Mouse (Mus musculus) 416B (cell line): ENCODE data around the gene Prmt1.

ENCODE experiments used
- DNase-seq: peaks from one replicate; pipeline ENCODE4 v3.0.0; 2011; ENCODE audit warnings: low read depth

The Prmt1 gene

GRCm38 (mm10) chr7:44986192-44986878 is at the start of gene Prmt1:
TSS of gene Prmt1 (minus strand) at chr7:44986568.
- DNase-seq = peak; percentile 100

- DNase-seq = peak; percentile 42
These were observed 49.3 kb upstream of the Prmt1 start for GRCm38 (mm10) chr7:45035631-45036030.

- DNase-seq = no peak
These were observed 47.5 kb upstream of the Prmt1 start for GRCm38 (mm10) chr7:45033722-45034359.

- DNase-seq = no peak
These were observed 44.5 kb upstream of the Prmt1 start for GRCm38 (mm10) chr7:45030857-45031256.

GRCm38 (mm10) chr7:45029995-45030394 is 43.6 kb upstream of the Prmt1 start:
- DNase-seq = no peak

GRCm38 (mm10) chr7:45028351-45028750 is 42.0 kb upstream of the Prmt1 start:
- DNase-seq = no peak

GRCm38 (mm10) chr7:45027761-45028160 is 41.4 kb upstream of the Prmt1 start:
- no peak for DNase-seq

GRCm38 (mm10) chr7:45026256-45026655 is 39.9 kb upstream of the Prmt1 start:
- no peak for DNase-seq

GRCm38 (mm10) chr7:45025601-45026220 is 39.3 kb upstream of the Prmt1 start:
- no peak for DNase-seq

- DNase-seq = peak; percentile 61
These were observed 38.2 kb upstream of the Prmt1 start for GRCm38 (mm10) chr7:45024281-45025248.

- peak; percentile 41 for DNase-seq
These were observed 37.3 kb upstream of the Prmt1 start for GRCm38 (mm10) chr7:45023711-45024110.

- DNase-seq = no peak
These were observed 33.9 kb upstream of the Prmt1 start for GRCm38 (mm10) chr7:45020225-45020624.

GRCm38 (mm10) chr7:45019031-45019571 is 32.7 kb upstream of the Prmt1 start:
- no peak for DNase-seq

GRCm38 (mm10) chr7:45017242-45018061 is 31.1 kb upstream of the Prmt1 start, which contains the start of gene Rras:
TSS of gene Rras (plus strand) at chr7:45017961.
- DNase-seq = peak; percentile 100

- no peak for DNase-seq
These were observed 30.4 kb upstream of the Prmt1 start for GRCm38 (mm10) chr7:45016761-45017160.

- DNase-seq = peak; percentile 100
These were observed 29.7 kb upstream of the Prmt1 start, which contains the start of gene Scaf1 for GRCm38 (mm10) chr7:45015957-45016612. TSS of gene Scaf1 (minus strand) at chr7:45016363.

GRCm38 (mm10) chr7:45015344-45015956 is 29.1 kb upstream of the Prmt1 start:
- peak; percentile 45 for DNase-seq

- no peak for DNase-seq
These were observed 27.7 kb upstream of the Prmt1 start for GRCm38 (mm10) chr7:45014096-45014451.

GRCm38 (mm10) chr7:45013366-45014095 is 27.2 kb upstream of the Prmt1 start:
- no peak for DNase-seq
